Mouse (Mus musculus) intestine, embryonic 14.5 days (tissue): ENCODE results near the gene Susd6. TPM values are rescaled to one million over a fixed set of nuclear protein-coding genes. Genes with fewer than 3 reads are reported as not detected.

ENCODE experiments used
- ATAC-seq: fragments of 200-750 bp; cut with Nextera tagmentation; replicated peaks from 2 replicates; pipeline ENCODE4 v1.8.0; 2017; ENCODE audit warnings: low read depth, moderate number of reproducible peaks, moderate TSS enrichment, moderate library complexity; ENCODE audit not compliant: low FRiP score, low TSS enrichment
- DNase-seq: peaks from one replicate; pipeline ENCODE4 v3.0.0-alpha.2; 2018; ENCODE audit warnings: low spot score
- H3K27ac ChIP-seq: fragments of 300-500 bp; sonication (generic); 2 replicates; pipeline ENCODE4 v1.5.1; 2014; ENCODE audit warnings: low read depth, mild to moderate bottlenecking, control low read depth
- H3K27me3 ChIP-seq: fragments of 300-500 bp; sonication (generic); replicated peaks from 2 replicates; pipeline ENCODE4 v1.6.1; 2014; ENCODE audit warnings: low read length, control low read depth; ENCODE audit not compliant: control insufficient read depth, insufficient read depth
- H3K36me3 ChIP-seq: fragments of 300-500 bp; sonication (generic); 2 replicates; pipeline ENCODE4 v1.6.1; 2014; ENCODE audit warnings: low read length, control low read depth; ENCODE audit not compliant: control insufficient read depth, insufficient read depth
- H3K4me1 ChIP-seq: fragments of 300-500 bp; sonication (generic); replicated peaks from 2 replicates; pipeline ENCODE4 v1.6.1; 2014; ENCODE audit warnings: low read length, control low read depth, mixed read lengths; ENCODE audit not compliant: control insufficient read depth, insufficient read depth
- H3K4me2 ChIP-seq: fragments of 300-500 bp; sonication (generic); 2 replicates; pipeline ENCODE4 v1.6.1; 2014; ENCODE audit warnings: low read length
- H3K4me3 ChIP-seq: fragments of 300-500 bp; sonication (generic); 2 replicates; pipeline ENCODE4 v1.5.1; 2014; ENCODE audit warnings: low read depth, low read length, control low read depth, mixed read lengths
- H3K9ac ChIP-seq: fragments of 300-500 bp; sonication (generic); 2 replicates; pipeline ENCODE4 v1.6.1; 2014; ENCODE audit warnings: mild to moderate bottlenecking, low read length
- H3K9me3 ChIP-seq: fragments of 300-500 bp; sonication (generic); 2 replicates; pipeline ENCODE4 v1.6.1; 2016; ENCODE audit warnings: low read length, control low read depth; ENCODE audit not compliant: control insufficient read depth
- WGBS: fragments of 180-500 bp; shearing (Covaris S2); extraction: QIAGEN DNeasy Blood & Tissue Kit; methylation state at CpG from one replicate; pipeline ENCODE4 v1.1.7; 2014; 5-methylcytosine and 5-hydroxymethylcytosine counted together
- polyA plus RNA-seq: library from polyadenylated mRNA; unstranded; fragments of >200 nt; fragmentation: Nextera tagmentation; extraction: Ambion mirVana; gene quantifications from 2 replicates; pipeline ENCODE4 v1.2.1, GENCODE M21; 2014

Susd6 gene
- polyA plus RNA-seq, 1 experiment from 2014 or later: 21.4 TPM

GRCm38 (mm10) chr12:80779760-80780159 lies 10.6 kb upstream of the Susd6 start:
- Histone ChIP-seq H3K9me3 (no peaks in the 10 kb centered on the region), H3K27me3 (no peaks in the 10 kb centered on the region), H3K27ac (no peak overlapping the region), H3K36me3 (no peaks in the 10 kb centered on the region), H3K9ac (no peak overlapping the region), H3K4me2 (no peak overlapping the region), H3K4me1 (no peaks in the 10 kb centered on the region), H3K4me3 (no peak overlapping the region)
- ATAC-seq: no peak
- WGBS: 91% methylated on average over 4 of the region's 4 CpGs
- DNase-seq: no peak

GRCm38 (mm10) chr12:80782190-80782589 lies 8.1 kb upstream of the Susd6 start:
- Histone ChIP-seq H3K9me3 (no peaks in the 10 kb centered on the region), H3K36me3 (no peaks in the 10 kb centered on the region), H3K4me3 (no peak overlapping the region), H3K27ac (no peak overlapping the region), H3K9ac (no peak overlapping the region), H3K27me3 (no peaks in the 10 kb centered on the region), H3K4me1 (no peaks in the 10 kb centered on the region), H3K4me2 (no peak overlapping the region)
- ATAC-seq (no peak), DNase-seq (no peak)
- 58% methylated on average over 3 of the region's 3 CpGs for WGBS

- DNase-seq (no peak), ATAC-seq (no peak)
- Histone ChIP-seq H3K4me1 (no peaks in the 10 kb centered on the region), H3K9ac (no peak overlapping the region), H3K4me2 (no peak overlapping the region), H3K9me3 (no peaks in the 10 kb centered on the region), H3K4me3 (no peak overlapping the region), H3K27me3 (no peaks in the 10 kb centered on the region), H3K36me3 (no peaks in the 10 kb centered on the region), H3K27ac (no peak overlapping the region)
- WGBS: 48% methylated on average over 3 of the region's 3 CpGs
Observed at GRCm38 (mm10) chr12:80782892-80783291, 7.4 kb upstream of the Susd6 start.

- Histone ChIP-seq H3K9ac (no peak overlapping the region), H3K9me3 (no peaks in the 10 kb centered on the region), H3K36me3 (no peaks in the 10 kb centered on the region), H3K4me2 (no peak overlapping the region), H3K4me1 (no peaks in the 10 kb centered on the region), H3K27ac (no peak overlapping the region), H3K4me3 (no peak overlapping the region), H3K27me3 (no peaks in the 10 kb centered on the region)
- DNase-seq (no peak), ATAC-seq (no peak)
- 67% methylated on average over 1 of the region's 1 CpGs for WGBS
Observed at GRCm38 (mm10) chr12:80783889-80784288, 6.4 kb upstream of the Susd6 start.

GRCm38 (mm10) chr12:80785005-80785404 lies 5.3 kb upstream of the Susd6 start:
- H3K9ac ChIP-seq: no peak overlapping the region
- ATAC-seq: no peak
- 82% methylated on average over 5 of the region's 5 CpGs for WGBS

GRCm38 (mm10) chr12:80785597-80785996 lies 4.7 kb upstream of the Susd6 start:
- DNase-seq (no peak), ATAC-seq (no peak)
- no peaks in the 10 kb centered on the region for H3K36me3 ChIP-seq
- no peak overlapping the region for H3K4me2 ChIP-seq
- H3K27me3 ChIP-seq: no peaks in the 10 kb centered on the region
- no peak overlapping the region for H3K9ac ChIP-seq
- H3K27ac ChIP-seq: no peak overlapping the region
- no peak overlapping the region for H3K4me3 ChIP-seq
- no peaks in the 10 kb centered on the region for H3K9me3 ChIP-seq
- WGBS: 88% methylated on average over 4 of the region's 4 CpGs
- peaks cover 5% of the 10 kb centered on the region; the same call in 1 of the 2 replicates for H3K4me1 ChIP-seq

More at GRCm38 (mm10) chr12:80785005-80785404, 5.3 kb upstream of the Susd6 start:
- Histone ChIP-seq H3K36me3 (no peaks in the 10 kb centered on the region), H3K4me3 (no peak overlapping the region), H3K27ac (no peak overlapping the region), H3K27me3 (no peaks in the 10 kb centered on the region), H3K9me3 (no peaks in the 10 kb centered on the region), H3K4me2 (no peak overlapping the region), H3K4me1 (peaks cover 5% of the 10 kb centered on the region; the same call in 1 of the 2 replicates)
- DNase-seq: no peak

- WGBS: 63% methylated on average over 1 of the region's 1 CpGs
Observed at GRCm38 (mm10) chr12:80786591-80786990, 3.7 kb upstream of the Susd6 start.

GRCm38 (mm10) chr12:80787604-80788003 lies 2.7 kb upstream of the Susd6 start:
- no peak for ATAC-seq

More at GRCm38 (mm10) chr12:80786591-80786990, 3.7 kb upstream of the Susd6 start:
- no peaks in the 10 kb centered on the region for H3K36me3 ChIP-seq
- H3K9me3 ChIP-seq: no peaks in the 10 kb centered on the region
- H3K4me3 ChIP-seq: no peak overlapping the region
- no peak overlapping the region for H3K4me2 ChIP-seq
- no peak for ATAC-seq
- H3K9ac ChIP-seq: no peak overlapping the region
- peaks cover 6% of the 10 kb centered on the region; the same call in 1 of the 2 replicates for H3K4me1 ChIP-seq
- H3K27me3 ChIP-seq: no peaks in the 10 kb centered on the region
- no peak for DNase-seq
- no peak overlapping the region for H3K27ac ChIP-seq

GRCm38 (mm10) chr12:80788188-80788587 lies 2.1 kb upstream of the Susd6 start:
- Histone ChIP-seq H3K27ac (no peak overlapping the region), H3K9ac (no peak overlapping the region), H3K36me3 (no peaks in the 10 kb centered on the region), H3K4me1 (peaks cover 18% of the 10 kb centered on the region; the same call in 1 of the 2 replicates), H3K4me2 (no peak overlapping the region), H3K9me3 (no peaks in the 10 kb centered on the region), H3K4me3 (no peak overlapping the region), H3K27me3 (no peaks in the 10 kb centered on the region)
- ATAC-seq: no peak
- 85% methylated on average over 3 of the region's 3 CpGs for WGBS
- no peak for DNase-seq

More at GRCm38 (mm10) chr12:80787604-80788003, 2.7 kb upstream of the Susd6 start:
- H3K9ac ChIP-seq: no peak overlapping the region
- no peaks in the 10 kb centered on the region for H3K27me3 ChIP-seq
- H3K4me1 ChIP-seq: peaks cover 15% of the 10 kb centered on the region; the same call in 1 of the 2 replicates
- no peak overlapping the region for H3K4me2 ChIP-seq
- no peak overlapping the region for H3K4me3 ChIP-seq
- no peak for DNase-seq
- H3K27ac ChIP-seq: no peak overlapping the region
- WGBS: 42% methylated on average over 11 of the region's 11 CpGs
- no peaks in the 10 kb centered on the region for H3K9me3 ChIP-seq
- no peaks in the 10 kb centered on the region for H3K36me3 ChIP-seq
